Mouse (Mus musculus) ZHBTc4 (cell line): ENCODE results near the gene Agpat4.
A peak's percentile ranks its signal among the peaks of the same experiment; 100 is the strongest.
"Not testable (repeated sequence)": the region's sequence is repeated elsewhere in the genome, so short reads cannot be mapped to it uniquely, and the experiment has no call there.

Source experiments
- DNase-seq: peaks from one replicate; pipeline ENCODE4 v3.0.0-alpha.2; 2011; ENCODE audit warnings: low read depth, low spot score

Gene Agpat4

GRCm38 (mm10) chr17:12195137-12195536 lies 76.6 kb downstream of the Agpat4 start:
- peak; percentile 86 for DNase-seq

DNA sequence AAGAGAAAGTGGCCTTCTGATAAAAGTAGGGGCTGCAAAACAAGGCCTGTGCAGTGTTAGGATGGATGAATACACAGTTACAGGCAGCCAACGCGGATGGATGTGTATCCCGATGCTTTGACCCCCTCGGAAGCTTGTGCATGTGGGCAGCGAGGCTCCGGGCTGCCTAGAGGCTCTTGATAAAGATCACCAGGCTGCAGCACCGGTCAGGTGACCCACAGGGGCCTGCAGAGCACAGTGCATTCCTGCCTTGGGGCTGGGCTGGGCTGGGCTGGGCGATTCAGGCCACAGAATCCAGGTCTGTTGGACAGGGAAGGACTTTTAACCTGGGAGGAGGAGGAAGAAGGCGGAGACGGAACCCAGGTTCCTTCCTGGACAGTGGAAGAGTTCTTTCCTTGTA lies 77.1 kb downstream of the Agpat4 start:
- DNase-seq = peak; percentile 84

- no peak for DNase-seq
Measured at GRCm38 (mm10) chr17:12199933-12200332, 81.4 kb downstream of the Agpat4 start.

- peak; percentile 47 for DNase-seq
Measured at GRCm38 (mm10) chr17:12201086-12201485, 82.6 kb downstream of the Agpat4 start.

- peak; percentile 80 for DNase-seq
Measured at GRCm38 (mm10) chr17:12203414-12203897, 85.0 kb downstream of the Agpat4 start.

DNA sequence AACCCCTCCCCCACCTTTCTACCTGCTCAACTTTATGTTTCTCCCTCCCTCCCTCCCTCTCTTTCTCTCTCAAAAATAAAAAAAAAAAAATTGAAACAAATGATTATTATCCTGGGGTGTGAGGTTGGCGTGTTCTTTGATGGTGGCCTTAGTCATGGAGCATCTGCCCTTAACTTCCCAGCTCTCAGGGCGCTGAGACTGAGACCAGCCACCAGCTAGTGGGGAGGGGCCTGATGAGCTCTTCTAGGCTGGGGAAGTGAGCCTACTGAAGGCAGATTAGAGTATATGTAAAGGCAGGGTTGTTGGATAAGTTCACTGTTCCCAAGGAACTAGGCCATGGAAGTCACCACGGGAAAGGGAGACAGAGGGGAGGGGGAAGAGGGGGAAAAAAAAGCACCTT lies 85.7 kb downstream of the Agpat4 start:
- peak; percentile 53 for DNase-seq

GRCm38 (mm10) chr17:12204689-12205014 lies 86.1 kb downstream of the Agpat4 start:
- DNase-seq = no peak

GRCm38 (mm10) chr17:12205015-12205693 lies 86.7 kb downstream of the Agpat4 start:
- no peak for DNase-seq

DNA sequence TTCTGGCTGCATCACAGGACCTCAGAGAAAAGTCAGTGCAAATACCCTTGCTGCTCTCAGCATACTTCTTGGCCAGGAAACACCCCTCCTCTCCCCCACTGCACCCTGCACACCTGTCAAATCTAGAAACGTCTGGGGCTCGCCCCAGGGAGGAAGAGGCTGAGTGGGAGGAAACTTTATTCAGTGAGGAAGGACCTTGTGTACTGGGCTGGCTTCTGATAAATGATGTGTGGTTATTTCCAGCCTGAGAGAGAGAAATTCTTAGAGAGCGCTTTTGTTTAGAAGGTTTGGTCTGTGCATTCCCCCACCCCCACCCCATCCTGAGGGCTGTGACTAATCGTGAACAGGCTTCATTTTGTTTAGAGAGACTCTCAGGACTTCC lies 87.2 kb downstream of the Agpat4 start:
- peak; percentile 42 for DNase-seq

- no peak for DNase-seq
Measured at GRCm38 (mm10) chr17:12206248-12206647, 87.7 kb downstream of the Agpat4 start.

DNA sequence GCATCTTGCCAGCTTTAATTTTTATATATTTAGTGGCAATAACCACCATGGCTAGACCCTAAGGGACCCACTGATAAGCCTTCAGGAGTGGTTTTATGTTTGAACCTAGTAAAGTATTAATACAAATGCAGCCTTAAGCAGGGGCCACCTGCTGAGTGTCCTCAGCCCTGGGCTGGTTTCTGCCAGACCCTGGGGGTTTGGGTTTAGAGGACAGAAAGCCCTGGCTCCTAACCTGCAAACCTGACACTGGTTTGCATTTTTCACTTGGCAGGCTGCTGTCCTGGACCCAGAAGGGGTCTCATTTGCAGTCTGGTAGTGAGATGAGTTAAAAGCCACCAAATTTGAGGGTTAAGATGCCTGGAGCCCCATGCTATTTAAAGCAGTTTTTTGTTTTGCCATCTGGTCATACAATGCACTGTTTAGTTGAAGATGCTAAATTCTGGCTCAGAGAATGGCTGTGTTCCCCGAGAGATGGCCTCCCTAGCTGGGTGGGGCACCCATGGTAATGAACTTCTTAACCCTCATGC lies 88.6 kb downstream of the Agpat4 start:
- no peak for DNase-seq

GRCm38 (mm10) chr17:12209481-12209880 lies 91.0 kb downstream of the Agpat4 start:
- DNase-seq = no peak

GRCm38 (mm10) chr17:12210544-12211132 lies 92.1 kb downstream of the Agpat4 start:
- peak; percentile 87 for DNase-seq

DNA sequence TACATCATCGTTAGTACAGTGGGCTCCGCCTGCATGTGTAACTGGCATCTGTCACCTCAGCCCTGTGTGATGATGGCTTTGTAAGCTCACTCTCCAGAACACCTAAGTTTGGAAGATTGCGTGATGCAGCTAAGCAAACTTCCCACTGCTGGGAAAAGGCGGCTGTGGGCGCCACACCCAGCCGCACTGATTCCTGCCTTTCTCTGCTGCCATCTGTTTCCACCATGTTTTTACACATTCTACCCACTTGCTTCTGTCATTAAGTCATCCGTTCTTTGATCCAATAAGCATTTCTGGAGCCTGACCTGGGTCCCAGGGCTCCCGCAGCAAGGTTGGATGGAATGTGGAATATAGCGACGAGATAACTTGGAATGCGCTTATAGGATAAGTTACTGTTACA lies 93.4 kb downstream of the Agpat4 start:
- no peak for DNase-seq

DNA sequence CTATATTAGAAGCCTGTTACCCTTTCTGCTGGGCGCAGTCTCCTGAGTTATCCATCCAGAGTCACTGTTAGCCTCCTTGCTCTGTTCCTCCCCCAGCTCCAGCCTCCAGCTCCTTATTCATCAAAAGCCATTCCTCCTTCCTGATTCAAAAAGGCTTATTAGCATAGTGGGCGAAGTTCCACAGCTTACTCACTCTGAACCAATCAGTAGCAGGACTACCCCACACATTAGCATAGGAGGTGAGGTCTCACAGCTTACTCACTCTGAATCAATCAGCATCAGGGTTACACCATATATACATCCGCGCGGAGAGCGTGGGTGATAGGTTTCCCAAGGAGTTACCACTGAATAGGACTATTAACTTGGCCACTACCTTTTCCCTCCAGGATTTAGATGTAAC lies 93.8 kb downstream of the Agpat4 start:
- peak; percentile 82 for DNase-seq

GRCm38 (mm10) chr17:12213430-12213829 lies 94.9 kb downstream of the Agpat4 start:
- no peak for DNase-seq

- DNase-seq = no peak
Measured at GRCm38 (mm10) chr17:12216224-12216623, 97.7 kb downstream of the Agpat4 start.

DNA sequence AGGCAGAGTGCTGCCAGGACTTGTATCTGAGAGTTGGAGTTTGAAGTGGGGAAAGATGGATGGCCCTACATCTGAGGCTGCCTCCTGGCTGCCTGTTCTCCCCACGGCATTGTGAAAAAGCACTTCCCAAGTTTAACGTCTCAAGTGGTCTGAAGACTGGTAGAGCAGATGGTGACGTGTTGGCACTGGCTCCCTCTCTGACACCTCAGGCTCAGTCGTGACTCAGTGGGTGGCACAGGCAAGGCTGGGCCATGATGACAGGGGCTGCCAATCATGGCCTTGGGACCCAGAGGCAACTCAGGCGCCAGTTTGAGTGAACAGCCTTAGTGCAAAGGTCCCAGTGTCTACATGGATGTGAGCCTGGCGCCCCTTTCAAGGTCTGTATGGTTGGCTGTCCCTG lies 103.4 kb downstream of the Agpat4 start:
- DNase-seq = no peak

GRCm38 (mm10) chr17:12223682-12224081 lies 105.2 kb downstream of the Agpat4 start:
- DNase-seq = no peak

DNA sequence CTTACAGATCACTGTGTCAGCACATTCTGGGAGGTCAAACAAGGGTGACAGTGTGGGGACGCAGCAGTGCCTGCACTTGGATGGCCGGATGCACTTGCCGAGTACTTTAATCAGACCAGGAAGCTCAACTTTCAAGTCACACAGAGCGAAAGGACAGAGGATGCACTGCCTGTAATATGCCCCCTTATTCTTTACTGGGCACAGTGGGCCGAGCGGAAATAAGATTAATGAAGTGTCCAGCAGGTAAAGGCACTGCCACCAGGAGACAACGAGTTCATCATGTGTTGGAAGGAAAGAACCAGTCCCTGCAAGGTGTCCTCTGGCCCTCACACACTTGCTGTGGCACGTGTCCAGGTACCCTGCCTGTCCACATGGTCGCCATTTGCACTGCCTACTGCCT lies 105.6 kb downstream of the Agpat4 start:
- DNase-seq = no peak

DNA sequence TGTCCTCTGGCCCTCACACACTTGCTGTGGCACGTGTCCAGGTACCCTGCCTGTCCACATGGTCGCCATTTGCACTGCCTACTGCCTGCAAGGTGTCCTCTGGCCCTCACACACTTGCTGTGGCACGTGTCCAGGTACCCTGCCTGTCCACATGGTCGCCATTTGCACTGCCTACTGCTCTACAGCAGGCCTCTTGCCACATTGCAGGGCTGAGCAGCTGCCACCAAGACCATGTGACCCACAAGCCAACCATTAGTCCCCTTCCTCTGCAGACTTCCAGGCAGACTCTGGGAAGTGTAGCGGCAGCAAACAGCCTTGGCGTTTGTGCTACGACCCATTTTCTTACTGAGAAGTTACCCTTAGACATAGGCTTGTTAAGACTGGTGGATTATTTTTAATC lies 106.0 kb downstream of the Agpat4 start:
- DNase-seq = not testable (repeated sequence)

- DNase-seq = no peak
Measured at GRCm38 (mm10) chr17:12225227-12225626, 106.7 kb downstream of the Agpat4 start.

- peak; percentile 9 for DNase-seq
Measured at GRCm38 (mm10) chr17:12226551-12226950, 108.0 kb downstream of the Agpat4 start.
